In genomic region chr9:94945569-94946135, GRCm38 (mm10) we compare ENCODE assay signal across 14 mouse cellular contexts.
DNase-seq lines count a peak whose midpoint lies in the region.
"Had no signal": no experiment of that assay in that cellular context is flagged by ENCODE, and none has a peak within 500 bp of the region (broad histone marks: within the 10 kb centered on the region; RNA-seq: fewer than 3 reads in every experiment).

No protein-coding gene starts in this region.

- DNase-seq in CD4-positive helper T cell, adult 2 months (ENCODE audit: low read depth, low spot score): peak; percentile 74
- DNase-seq in T-cell, adult 2 months (ENCODE audit: low spot score): peak; percentile 62
- DNase-seq in thymus, adult 18-20 months: peak; percentile 10 to 23
- DNase-seq in thymus, postnatal 36 days: peak; percentile 24 to 26
- no peak for DNase-seq in left cerebral cortex, adult 18-20 months (ENCODE audit: low spot score in 2 of 2)
- no peak for DNase-seq in lung, adult 18-20 months
- no peak for DNase-seq in embryo, embryonic 10 days (ENCODE audit: low spot score)
- DNase-seq: cerebellum, adult 11 months; cerebellum, postnatal 14 days; embryo, embryonic 11 days; gastrocnemius, adult 2 months; heart, postnatal 4 days; kidney, postnatal 4 days; liver had no signal

Comparison
In these comparisons a context has a peak if more than half of its experiments do, and no peak if none do; other contexts are left out.
1. DNase-seq: peak in CD4-positive helper T cell, adult 2 months (single experiment), T-cell, adult 2 months (single experiment), thymus, adult 18-20 months (2 of 2) and thymus, postnatal 36 days (2 of 2); none in left cerebral cortex, adult 18-20 months (0 of 2), lung, adult 18-20 months (0 of 2) and embryo, embryonic 10 days (single experiment).